Mouse (Mus musculus): ENCODE measurements at regions not wholly inside any gene's neighbourhood (a gene's known extent, or its start where the extent isn't known, plus 50 kb on each side); places are given as distances from the start of the nearest gene placed in this dataset.

GRCm38 (mm10) chr10:39250039-39250438 lies 86.4 kb upstream of the Ccn6 start:
- DNase-seq (ENCODE audit: low spot score in 2 of 2), result no peak

- no peak for DNase-seq (ENCODE audit: low spot score in 2 of 2)
Observed at GRCm38 (mm10) chr10:39248486-39248885, 84.9 kb upstream of the Ccn6 start.

GRCm38 (mm10) chr10:39246984-39247383 lies 83.4 kb upstream of the Ccn6 start:
- no peak for DNase-seq (ENCODE audit: low spot score in 2 of 2)

GRCm38 (mm10) chr10:39245141-39245540 lies 81.5 kb upstream of the Ccn6 start:
- DNase-seq (ENCODE audit: low spot score in 2 of 2), result no peak

- no peak for DNase-seq (ENCODE audit: low spot score in 2 of 2)
Observed at GRCm38 (mm10) chr10:39244061-39244460, 80.5 kb upstream of the Ccn6 start.

GRCm38 (mm10) chr10:39242398-39242797 lies 78.8 kb upstream of the Ccn6 start:
- no peak for DNase-seq (ENCODE audit: low spot score in 2 of 2)

- no peak for DNase-seq (ENCODE audit: low spot score in 2 of 2)
Observed at GRCm38 (mm10) chr10:39241922-39242321, 78.3 kb upstream of the Ccn6 start.

- no peak for DNase-seq (ENCODE audit: low spot score in 2 of 2)
Observed at GRCm38 (mm10) chr10:39241486-39241885, 77.9 kb upstream of the Ccn6 start.

- DNase-seq (ENCODE audit: low spot score in 2 of 2), result no peak
Observed at GRCm38 (mm10) chr10:39240966-39241365, 77.4 kb upstream of the Ccn6 start.

- DNase-seq (ENCODE audit: low spot score in 2 of 2), result no peak
Observed at GRCm38 (mm10) chr10:39240178-39240791, 76.7 kb upstream of the Ccn6 start.

GRCm38 (mm10) chr10:39239498-39240177 lies 76.0 kb upstream of the Ccn6 start:
- peak; percentile 58 to 82 for DNase-seq (ENCODE audit: low spot score in 2 of 2)

GRCm38 (mm10) chr10:39238596-39238995 lies 75.0 kb upstream of the Ccn6 start:
- DNase-seq (ENCODE audit: low spot score in 2 of 2), result no peak

GRCm38 (mm10) chr10:39237549-39237948 lies 74.0 kb upstream of the Ccn6 start:
- DNase-seq (ENCODE audit: low spot score in 2 of 2), result no peak

- DNase-seq (ENCODE audit: low spot score in 2 of 2), result no peak
Observed at GRCm38 (mm10) chr10:39233926-39234450, 70.4 kb upstream of the Ccn6 start.

GRCm38 (mm10) chr10:39233191-39233590 lies 69.6 kb upstream of the Ccn6 start:
- DNase-seq (ENCODE audit: low spot score in 2 of 2), result no peak

GRCm38 (mm10) chr10:39230634-39231410 lies 67.2 kb upstream of the Ccn6 start:
- DNase-seq (ENCODE audit: low spot score in 2 of 2), result no peak

GRCm38 (mm10) chr10:39229233-39229632 lies 65.6 kb upstream of the Ccn6 start:
- DNase-seq (ENCODE audit: low spot score in 2 of 2), result no peak

GRCm38 (mm10) chr10:39228027-39228426 lies 64.4 kb upstream of the Ccn6 start:
- no peak for DNase-seq (ENCODE audit: low spot score in 2 of 2)

- no peak for DNase-seq (ENCODE audit: low spot score in 2 of 2)
Observed at GRCm38 (mm10) chr10:39227499-39227942, 63.9 kb upstream of the Ccn6 start.

GRCm38 (mm10) chr10:39226518-39226917 lies 62.9 kb upstream of the Ccn6 start:
- no peak for DNase-seq (ENCODE audit: low spot score in 2 of 2)

GRCm38 (mm10) chr10:39224449-39225094 lies 61.0 kb upstream of the Ccn6 start:
- DNase-seq (ENCODE audit: low spot score in 2 of 2), result no peak

GRCm38 (mm10) chr10:39221028-39221427 lies 57.4 kb upstream of the Ccn6 start:
- DNase-seq (ENCODE audit: low spot score in 2 of 2), result no peak
